Mouse (Mus musculus) B cell, adult (primary cell): Measurements from ENCODE around the gene Gm6460. TPM values are rescaled to one million over a fixed set of nuclear protein-coding genes. Genes with fewer than 3 reads are reported as not detected.

Experiments
- total RNA-seq: library from RNA; stranded (reverse); gene quantifications from 4 replicates; pipeline ENCODE4 v1.2.4, GENCODE M21; 2023; ENCODE audit not compliant: inconsistent age

The Gm6460 gene
- not detected in 4 replicates for total RNA-seq

GRCm38 (mm10) chr5:11594613-11595012 lies at the start of gene Gm6460:
Gene Gm6460, plus strand, starts transcription at chr5:11594913.

Other genes with a start within 250 kb of the Gm6460 start
- gene Gm8897, start 178.5 kb upstream of the Gm6460 start, total RNA-seq = not detected in 4 replicates
- not detected in 4 replicates for gene Gm8906, start 92.2 kb upstream of the Gm6460 start, total RNA-seq
- not detected in 4 replicates for gene Gm8922, start 87.0 kb downstream of the Gm6460 start, total RNA-seq
- not detected in 4 replicates for gene Gm8926, start 175.6 kb downstream of the Gm6460 start, total RNA-seq